Mouse (Mus musculus): ENCODE results near the gene Unc79. TPM values are rescaled to one million over a fixed set of nuclear protein-coding genes. Genes with fewer than 3 reads are reported as not detected.

Gene Unc79
- total RNA-seq, 2 experiments from 2014 or later, result 43.4 to 44.6 TPM

DNA sequence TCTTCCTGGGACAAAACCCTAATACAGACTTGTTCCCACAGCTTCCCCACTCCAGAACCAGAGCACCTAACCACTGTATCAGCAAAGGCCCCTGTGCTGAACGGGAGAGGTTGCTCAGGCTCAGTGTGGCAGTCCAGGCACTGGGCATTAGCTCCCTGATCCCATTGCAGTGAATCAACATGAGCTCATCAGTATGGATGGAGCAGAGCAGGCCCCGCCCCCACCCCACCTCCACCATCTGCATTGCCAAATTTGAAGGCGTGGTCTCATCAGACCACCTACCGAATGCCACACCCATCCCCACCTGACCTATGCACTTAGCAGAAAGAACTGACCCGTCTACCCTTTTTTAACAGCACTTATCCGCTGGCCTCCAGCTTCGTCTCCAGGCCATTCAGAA lies 234.4 kb downstream of the Unc79 start:
- DNase-seq, result no peak
- intact Hi-C loops (cut with DNase I), result no loop called here

GRCm38 (mm10) chr12:103187020-103187419 lies 238.4 kb downstream of the Unc79 start:
- DNase-seq, result no peak
- intact Hi-C loops (cut with DNase I), result no loop called here

DNA sequence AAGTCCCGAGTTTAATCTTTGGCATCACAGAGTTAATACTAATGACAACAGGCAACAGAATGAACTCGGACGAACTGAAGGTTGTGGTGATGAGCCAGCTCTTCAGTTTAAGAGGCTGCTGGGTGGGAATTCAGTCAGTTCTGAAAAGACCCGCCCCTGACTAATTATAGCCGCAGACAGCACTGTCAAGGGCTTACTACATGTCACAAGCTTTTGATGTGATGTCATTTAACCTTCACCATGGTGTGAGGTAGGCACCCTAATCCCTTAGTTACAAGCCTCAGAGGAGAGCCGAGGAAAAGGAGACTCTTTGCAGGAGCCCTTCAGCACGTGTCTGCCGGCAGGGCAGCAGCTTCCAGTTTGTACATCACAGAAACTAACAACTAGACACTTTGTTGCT lies 239.6 kb downstream of the Unc79 start:
- no peak for DNase-seq
- intact Hi-C loops (cut with DNase I), result no loop called here

DNA sequence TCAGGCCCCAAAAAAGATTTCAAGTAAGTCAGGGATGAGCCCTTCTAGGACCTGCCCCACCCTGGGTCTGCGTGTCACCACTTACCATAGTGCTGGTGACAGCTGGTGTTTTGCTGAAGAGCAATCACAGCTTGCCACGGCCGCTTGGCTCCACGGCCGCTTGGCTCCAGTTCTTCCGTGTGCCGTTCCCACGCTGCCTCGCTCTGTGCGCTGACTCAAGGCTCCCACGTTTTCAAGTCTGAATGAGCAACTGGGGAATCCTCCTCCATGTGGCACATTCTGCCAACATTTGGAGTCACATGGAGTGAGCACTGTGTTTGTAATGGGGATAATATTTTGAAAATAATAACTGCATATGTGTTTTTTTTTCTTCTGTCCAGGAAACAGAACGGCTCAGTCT lies 241.1 kb downstream of the Unc79 start:
- intact Hi-C loops (cut with DNase I), result no loop called here

GRCm38 (mm10) chr12:103192996-103193395 lies 244.3 kb downstream of the Unc79 start:
- no peak for DNase-seq
- intact Hi-C loops (cut with DNase I), result no loop called here

More for the DNA sequence above, 241.1 kb downstream of the Unc79 start:
- no peak for DNase-seq

- intact Hi-C loops (cut with DNase I), result no loop called here
- DNase-seq, result peak; percentile 75
Measured at GRCm38 (mm10) chr12:103202592-103203544, 254.2 kb downstream of the Unc79 start.

DNA sequence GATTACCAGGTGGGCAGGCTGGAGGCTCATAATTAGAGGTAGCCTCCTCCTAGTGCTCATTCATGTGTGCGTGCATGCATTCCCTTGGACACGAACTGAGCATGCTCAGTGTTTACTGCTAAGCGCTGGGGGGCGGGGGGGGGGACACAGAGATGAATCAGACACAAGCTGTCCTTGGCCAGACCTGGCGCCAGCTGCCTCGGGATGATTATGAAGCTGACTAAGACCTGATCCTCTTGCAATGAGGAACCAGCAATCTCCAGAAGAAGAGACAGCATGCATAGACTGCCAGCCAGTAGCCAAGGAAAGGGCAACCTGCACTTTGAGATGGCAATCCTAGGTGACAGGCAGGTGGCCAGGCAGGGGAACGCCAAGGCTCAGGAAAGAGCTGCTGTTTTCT lies 256.9 kb downstream of the Unc79 start:
- intact Hi-C loops (cut with DNase I), result no loop called here
- DNase-seq, result peak; percentile 63

- DNase-seq, result no peak
- intact Hi-C loops (cut with DNase I), result no loop called here
Measured at GRCm38 (mm10) chr12:103209581-103209980, 260.9 kb downstream of the Unc79 start.

DNA sequence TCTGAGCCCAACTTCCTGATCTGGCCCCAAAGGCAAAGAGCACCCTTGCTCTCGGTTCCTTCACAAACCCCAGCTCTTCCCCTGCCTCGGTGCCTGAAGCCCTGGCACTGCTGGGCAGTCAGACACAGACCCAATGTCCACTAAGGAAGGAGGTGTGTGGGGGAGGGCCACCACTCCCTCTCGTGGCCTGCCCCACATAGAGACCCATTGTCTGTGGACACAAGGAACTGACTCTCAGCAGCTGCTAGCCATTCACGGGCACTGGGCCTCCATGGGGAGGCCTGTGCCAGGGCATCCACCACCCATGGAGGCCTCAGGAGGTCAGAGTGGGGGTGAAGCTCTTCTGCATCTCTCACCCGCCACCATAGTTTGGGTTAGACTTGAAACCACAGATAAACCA lies 262.4 kb downstream of the Unc79 start:
- intact Hi-C loops (cut with DNase I), result no loop called here
- no peak for DNase-seq

GRCm38 (mm10) chr12:103213591-103213990 lies 264.9 kb downstream of the Unc79 start:
- intact Hi-C loops (cut with DNase I), result no loop called here
- DNase-seq, result no peak

DNA sequence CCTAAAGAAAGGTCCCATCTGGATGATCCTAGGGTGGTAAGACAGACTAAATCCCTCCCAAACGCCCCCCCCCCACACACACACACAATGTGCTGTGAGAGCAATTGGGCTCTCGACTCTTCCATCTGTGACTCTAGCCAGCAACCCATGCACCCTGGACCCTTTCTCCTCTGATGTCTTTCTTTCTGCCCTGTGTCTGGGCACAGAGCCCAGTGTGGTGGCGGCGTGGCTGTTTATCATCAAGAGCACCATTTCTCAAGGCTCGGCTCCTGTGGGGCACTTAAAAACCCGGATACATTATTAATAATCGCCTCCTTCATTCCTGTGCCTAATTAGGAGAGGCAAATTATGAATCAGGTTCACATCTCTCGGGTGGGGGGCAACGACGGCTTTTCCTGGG lies 265.6 kb downstream of the Unc79 start:
- intact Hi-C loops (cut with DNase I), result no loop called here
- DNase-seq, result peak; percentile 76

DNA sequence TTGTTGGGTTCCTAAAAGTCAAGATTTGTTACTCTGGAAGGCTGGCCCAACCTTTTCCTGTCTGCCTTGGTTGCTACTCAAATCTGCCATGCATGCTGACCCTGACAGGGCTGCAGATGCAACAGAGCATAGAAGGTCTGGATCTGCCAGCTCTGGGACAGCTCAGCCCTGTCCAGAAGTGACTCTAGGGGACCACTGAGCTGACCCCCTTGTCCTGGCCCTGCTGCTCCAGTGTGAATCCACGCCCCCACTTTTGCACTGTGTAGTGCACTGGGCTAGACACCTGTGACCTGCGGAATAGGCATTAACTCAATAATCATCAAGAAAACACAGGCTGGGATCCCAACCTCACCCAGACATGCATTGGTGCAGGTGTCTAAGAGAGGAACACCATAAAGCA lies 266.1 kb downstream of the Unc79 start:
- intact Hi-C loops (cut with DNase I), result no loop called here
- no peak for DNase-seq

- intact Hi-C loops (cut with DNase I), result no loop called here
- no peak for DNase-seq
Measured at GRCm38 (mm10) chr12:103215877-103216610, 267.4 kb downstream of the Unc79 start.

DNA sequence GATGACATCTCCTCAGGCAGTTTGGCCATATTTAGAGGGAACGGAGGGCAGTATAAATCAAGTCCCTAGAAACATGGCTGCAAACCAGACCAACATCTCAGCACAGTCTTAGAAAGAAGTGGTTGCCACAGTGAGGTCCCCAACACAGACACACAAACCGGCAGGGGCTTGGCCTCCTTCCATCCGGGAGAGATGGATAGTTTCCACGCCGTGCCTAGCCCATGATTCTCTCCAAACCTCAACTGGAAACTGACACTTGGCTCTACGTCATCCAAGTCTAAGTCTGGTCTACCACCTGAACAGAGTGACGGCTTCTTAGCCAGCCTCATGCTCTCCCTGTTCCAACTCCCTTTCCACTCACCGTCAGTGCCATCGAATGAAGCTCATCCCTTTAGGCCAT lies 275.0 kb downstream of the Unc79 start:
- intact Hi-C loops (cut with DNase I), result no loop called here

DNA sequence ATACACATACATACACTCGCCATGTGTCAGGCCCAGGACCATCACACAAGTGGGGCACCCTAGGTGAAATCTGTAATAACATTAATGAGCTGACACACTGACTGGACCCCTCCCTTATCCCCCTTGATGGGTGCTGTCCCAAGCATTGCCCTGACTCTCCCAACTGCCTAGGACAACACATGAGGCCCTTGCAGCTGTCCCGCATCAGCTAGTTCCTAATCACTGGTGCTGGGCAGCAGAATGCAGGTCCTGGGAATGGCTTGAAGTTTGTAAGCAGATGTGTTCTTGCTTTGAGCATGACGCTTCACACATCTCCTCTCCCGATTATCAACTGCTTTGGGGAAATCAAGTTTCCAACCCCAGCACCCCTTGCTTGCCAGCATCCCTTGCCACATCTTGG lies 277.5 kb downstream of the Unc79 start:
- intact Hi-C loops (cut with DNase I), result no loop called here
- DNase-seq, result no peak

More for the DNA sequence above, 275.0 kb downstream of the Unc79 start:
- no peak for DNase-seq

DNA sequence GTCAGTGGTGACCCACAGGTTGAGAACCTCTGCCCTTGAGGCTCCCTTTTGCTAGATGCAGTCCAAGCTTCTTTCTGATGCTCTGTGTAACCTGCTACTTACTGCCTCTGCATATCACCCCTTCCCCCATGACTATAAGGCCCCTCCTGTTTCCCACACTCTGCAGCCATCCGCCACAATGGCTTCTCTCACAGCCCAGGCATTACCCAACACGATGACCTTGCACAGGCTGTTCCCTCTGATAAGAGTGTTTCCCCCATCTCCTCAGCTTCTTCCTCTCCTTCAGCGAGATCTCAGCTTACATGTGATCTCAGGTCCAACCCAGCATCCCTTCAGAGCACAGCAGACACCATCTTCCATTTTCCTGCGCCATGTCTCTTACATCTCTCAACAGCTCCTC lies 280.4 kb downstream of the Unc79 start:
- DNase-seq, result no peak
- intact Hi-C loops (cut with DNase I), result no loop called here

Small RNA genes lying within 50 kb of the gene (microRNA-seq; reads per million reads assigned to microRNA genes)
- not detected for gene Gm44324

Other genes with a start within 250 kb of the Unc79 start
- gene Itpk1, start 243.9 kb upstream of the Unc79 start, total RNA-seq (2021), result 10 to 100 TPM; 80.2 to 88.1 TPM
- gene Moap1, start 205.2 kb upstream of the Unc79 start, total RNA-seq (2021), result 10 to 100 TPM; 28.3 to 30.3 TPM
- gene Tmem251, start 205.1 kb upstream of the Unc79 start, total RNA-seq (2021), result 1 to 10 TPM; 5.3 to 6.0 TPM
- gene Gm28051, start 191.1 kb upstream of the Unc79 start, total RNA-seq (2021), result not detected
- 10 to 100 TPM; 20.4 to 21.5 TPM for gene Gon7, start 191.1 kb upstream of the Unc79 start, total RNA-seq (2021)
- gene Ubr7, start 190.9 kb upstream of the Unc79 start, total RNA-seq (2021), result 10 to 100 TPM; 30.9 to 31.3 TPM
- gene Gm20604, start 190.2 kb upstream of the Unc79 start, total RNA-seq (2021), result 10 to 100 TPM; 17.0 to 17.4 TPM
- gene Btbd7, start 70.4 kb upstream of the Unc79 start, total RNA-seq (2021), result 10 to 100 TPM; 30.7 to 32.7 TPM
- not detected for gene Cox8c, start 49.5 kb upstream of the Unc79 start, total RNA-seq (2021)

Data from left cerebral cortex, postnatal 4 days (tissue).